Mouse (Mus musculus) cerebellum, adult (tissue): ENCODE data around the gene Gcnt4.

Experiments
- ATAC-seq: cut with Nextera tagmentation; 2 replicates; pipeline ENCODE4 v1.9.2; 2017; ENCODE audit warnings: mild to moderate bottlenecking, moderate library complexity, mixed read lengths; ENCODE audit not compliant: insufficient number of reproducible peaks, low FRiP score, low TSS enrichment

The Gcnt4 gene

GRCm38 (mm10) chr13:96945748-96946147, 21.3 kb downstream of the Gcnt4 start:
- ATAC-seq = no peak

GRCm38 (mm10) chr13:96947722-96948121, 23.2 kb downstream of the Gcnt4 start:
- no peak for ATAC-seq

- no peak for ATAC-seq
These were observed 27.4 kb downstream of the Gcnt4 start for GRCm38 (mm10) chr13:96951880-96952279.

- ATAC-seq = no peak
These were observed 32.0 kb downstream of the Gcnt4 start for GRCm38 (mm10) chr13:96956466-96956865.

GRCm38 (mm10) chr13:96960019-96960418, 35.5 kb downstream of the Gcnt4 start:
- no peak for ATAC-seq

- no peak for ATAC-seq
These were observed 37.1 kb downstream of the Gcnt4 start for GRCm38 (mm10) chr13:96961366-96962157.

GRCm38 (mm10) chr13:96962801-96963200, 38.3 kb downstream of the Gcnt4 start:
- no peak for ATAC-seq

- no peak for ATAC-seq
These were observed 40.5 kb downstream of the Gcnt4 start for GRCm38 (mm10) chr13:96964981-96965380.

GRCm38 (mm10) chr13:96966210-96967089, 42.0 kb downstream of the Gcnt4 start:
- no peak for ATAC-seq

- no peak for ATAC-seq
These were observed 42.6 kb downstream of the Gcnt4 start for GRCm38 (mm10) chr13:96967091-96967490.

- no peak for ATAC-seq
These were observed 43.3 kb downstream of the Gcnt4 start for GRCm38 (mm10) chr13:96967822-96968221.

- no peak for ATAC-seq
These were observed 46.6 kb downstream of the Gcnt4 start for GRCm38 (mm10) chr13:96971076-96971475.

GRCm38 (mm10) chr13:96971861-96972282, 47.4 kb downstream of the Gcnt4 start:
- no peak for ATAC-seq

GRCm38 (mm10) chr13:96973318-96973717, 48.8 kb downstream of the Gcnt4 start:
- ATAC-seq = no peak

- no peak for ATAC-seq
These were observed 52.6 kb downstream of the Gcnt4 start for GRCm38 (mm10) chr13:96976986-96977595.

GRCm38 (mm10) chr13:96980561-96980960, 56.1 kb downstream of the Gcnt4 start:
- no peak for ATAC-seq

- no peak for ATAC-seq
These were observed 59.0 kb downstream of the Gcnt4 start for GRCm38 (mm10) chr13:96983251-96984126.

- ATAC-seq = no peak
These were observed 60.2 kb downstream of the Gcnt4 start for GRCm38 (mm10) chr13:96984688-96985087.

GRCm38 (mm10) chr13:96985599-96986275, 61.2 kb downstream of the Gcnt4 start:
- ATAC-seq = no peak
